Mouse (Mus musculus): ENCODE results near the gene Sox21.

The Sox21 gene

DNA sequence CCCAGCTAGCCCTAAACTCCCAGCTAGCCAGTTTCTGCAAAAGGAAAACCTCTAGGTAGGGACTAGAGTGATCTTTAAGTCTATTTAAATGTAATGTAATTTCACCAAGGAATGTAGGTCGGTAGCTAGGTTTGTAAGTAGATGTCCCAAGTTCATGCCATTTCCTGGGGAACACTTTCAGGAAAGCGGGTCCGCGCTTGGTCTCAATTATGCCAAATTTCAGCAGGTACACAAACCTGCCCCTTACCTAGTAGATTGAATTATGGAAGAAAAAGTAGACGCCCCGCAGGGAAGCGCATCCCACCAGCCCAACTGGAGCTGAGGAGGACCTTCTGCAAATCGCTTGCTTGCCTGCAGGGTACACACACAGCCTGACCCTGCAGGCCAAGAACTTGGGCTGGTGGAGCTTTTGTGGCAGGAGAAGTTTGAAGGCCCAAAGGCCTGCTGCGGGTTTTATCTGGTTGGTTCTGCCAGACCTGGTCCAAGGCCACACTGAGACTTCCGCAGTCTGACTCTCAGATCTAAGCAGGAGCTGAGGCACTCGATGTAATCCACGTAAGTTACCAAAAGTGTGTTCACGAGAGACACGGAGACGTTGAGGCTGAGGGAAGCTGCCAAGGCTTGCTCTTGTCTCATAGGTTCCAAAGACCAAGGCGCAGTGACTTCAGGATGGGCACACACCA is 11.6 kb downstream of the Sox21 start:
- no peak for DNase-seq

DNA sequence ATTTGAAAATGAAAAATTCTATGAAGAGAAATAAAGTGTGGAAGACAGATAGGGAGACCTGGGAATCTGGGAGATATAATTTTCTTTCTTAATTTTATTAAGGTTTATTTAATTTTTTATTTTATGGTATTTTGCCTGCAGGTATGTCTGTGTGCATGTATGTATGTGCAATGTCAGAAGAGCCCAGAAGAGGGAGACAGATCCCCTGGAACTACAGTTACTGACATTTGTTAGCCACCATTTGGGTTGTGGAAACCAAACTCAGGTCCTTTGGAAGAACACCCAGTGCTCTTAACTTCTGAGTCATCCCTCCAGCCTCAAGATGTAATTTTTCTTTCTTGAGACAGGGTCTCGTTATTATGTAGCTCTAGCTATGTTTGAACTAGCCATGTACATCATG is 15.9 kb downstream of the Sox21 start:
- DNase-seq: no peak

GRCm38 (mm10) chr14:118216826-118217225 is 20.0 kb downstream of the Sox21 start:
- no peak for DNase-seq

DNA sequence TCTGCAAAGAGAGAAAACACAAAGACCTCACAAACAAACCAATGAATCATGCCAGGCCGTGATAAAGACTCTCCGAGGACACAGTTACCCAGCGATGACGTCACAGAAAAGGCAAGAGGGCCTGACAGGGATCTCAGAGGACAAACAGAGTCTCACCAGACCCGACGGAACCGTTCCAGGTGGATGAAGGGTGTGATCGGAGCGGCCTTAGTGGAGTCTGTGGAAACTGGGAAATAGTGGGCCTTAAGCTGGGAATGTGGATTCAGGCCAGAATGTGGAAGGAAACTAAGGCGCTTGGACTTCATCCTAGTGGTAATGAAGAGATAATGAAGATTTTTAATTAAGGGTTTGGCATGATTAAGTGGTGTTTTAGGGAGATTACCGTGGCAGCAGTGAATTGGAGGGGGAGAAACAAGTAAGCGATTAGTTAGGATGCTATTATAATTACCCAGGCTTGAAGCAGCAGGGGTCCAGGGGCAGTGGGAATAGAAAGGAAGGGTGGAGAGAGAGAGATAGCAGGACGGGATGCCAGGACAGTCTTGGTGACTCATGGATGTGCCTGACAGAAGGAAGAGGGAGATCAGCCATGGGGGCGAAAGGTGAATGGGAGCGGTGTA is 24.5 kb downstream of the Sox21 start:
- no peak for DNase-seq

DNA sequence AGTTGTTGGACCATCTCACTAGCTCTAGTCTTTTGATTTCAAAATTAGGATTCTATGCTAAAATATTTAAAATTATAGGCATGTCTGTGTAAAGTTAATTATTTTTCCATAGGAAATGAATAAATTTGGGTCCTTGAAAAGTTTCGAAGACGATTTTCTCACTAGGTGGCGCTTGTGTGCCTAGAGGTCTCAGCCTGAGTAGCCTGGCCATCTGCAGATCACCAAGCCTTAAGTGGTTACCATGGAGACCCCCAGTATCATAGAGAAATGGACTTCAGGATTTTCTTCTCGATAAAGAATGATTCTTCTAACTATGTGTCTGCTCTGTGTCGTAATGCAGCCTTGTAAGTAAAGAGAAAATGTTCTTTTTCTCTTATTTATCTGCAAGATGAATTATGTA is 27.2 kb downstream of the Sox21 start:
- peak; percentile 70 to 71 for DNase-seq

DNA sequence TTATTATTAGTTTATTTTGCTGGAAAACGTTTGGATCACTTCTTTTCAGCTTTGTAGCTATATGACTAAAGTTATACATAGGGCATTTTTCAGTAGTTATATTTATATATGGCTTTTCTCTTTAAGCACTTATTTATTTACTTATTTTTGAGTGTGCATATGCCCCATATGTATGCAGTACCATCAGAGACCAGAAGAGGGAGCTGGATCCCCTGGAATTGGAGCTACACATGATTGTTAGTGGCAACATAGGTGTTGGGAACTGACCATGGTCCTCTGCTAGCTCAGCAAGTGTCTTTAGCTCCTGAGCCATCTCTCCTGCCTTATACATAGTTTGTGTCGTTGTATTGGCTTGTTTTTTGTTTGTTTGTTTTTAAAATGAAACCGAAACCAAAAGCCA is 29.5 kb downstream of the Sox21 start:
- DNase-seq: no peak

- DNase-seq: peak in 1 of 2 experiments; percentile 31
Measured at GRCm38 (mm10) chr14:118203031-118203430, 33.8 kb downstream of the Sox21 start.

- DNase-seq: no peak
Measured at GRCm38 (mm10) chr14:118202006-118202405, 34.8 kb downstream of the Sox21 start.

DNA sequence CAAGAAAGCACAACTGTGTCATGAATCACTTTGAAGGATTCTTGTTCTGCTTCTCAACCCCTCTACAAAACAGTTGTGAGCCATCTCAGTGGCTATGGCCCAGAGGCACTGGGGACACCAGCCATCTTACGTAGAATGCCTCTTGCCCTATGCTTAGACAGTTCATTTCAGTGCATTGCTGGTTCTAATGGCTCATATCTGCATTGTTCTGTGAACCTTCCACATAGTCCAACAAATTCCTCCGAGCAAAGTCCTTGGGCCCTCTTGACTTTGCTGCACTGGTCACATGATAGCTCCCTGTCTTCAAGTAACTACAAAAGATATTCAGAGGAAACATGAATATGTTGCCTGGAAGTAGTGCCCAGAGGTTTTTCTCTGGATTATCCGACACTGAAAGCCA is 36.1 kb downstream of the Sox21 start:
- DNase-seq: no peak

DNA sequence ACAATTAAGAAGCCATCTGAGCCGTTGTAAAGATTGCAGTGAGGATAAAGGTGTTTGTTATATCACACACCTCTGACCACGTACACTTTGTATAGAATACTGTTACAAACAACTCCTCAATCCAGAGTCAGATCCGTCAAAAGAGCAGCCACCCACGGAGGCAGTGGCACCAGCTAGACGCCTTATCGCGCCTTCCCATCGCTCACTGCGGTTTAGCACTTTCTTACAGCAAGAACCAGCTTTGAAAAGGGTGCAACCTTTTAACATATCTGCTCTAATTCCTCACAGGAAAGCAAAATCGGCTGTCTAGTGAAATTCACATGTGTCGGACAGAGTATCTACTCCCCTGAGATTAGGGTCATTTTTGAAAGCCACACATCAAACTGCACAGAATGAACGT is 39.8 kb downstream of the Sox21 start:
- DNase-seq: no peak

GRCm38 (mm10) chr14:118194219-118194914 is 42.5 kb downstream of the Sox21 start:
- no peak for DNase-seq

- no peak for DNase-seq
Measured at GRCm38 (mm10) chr14:118193663-118194062, 43.2 kb downstream of the Sox21 start.

GRCm38 (mm10) chr14:118193001-118193628 is 43.7 kb downstream of the Sox21 start:
- DNase-seq: no peak

DNA sequence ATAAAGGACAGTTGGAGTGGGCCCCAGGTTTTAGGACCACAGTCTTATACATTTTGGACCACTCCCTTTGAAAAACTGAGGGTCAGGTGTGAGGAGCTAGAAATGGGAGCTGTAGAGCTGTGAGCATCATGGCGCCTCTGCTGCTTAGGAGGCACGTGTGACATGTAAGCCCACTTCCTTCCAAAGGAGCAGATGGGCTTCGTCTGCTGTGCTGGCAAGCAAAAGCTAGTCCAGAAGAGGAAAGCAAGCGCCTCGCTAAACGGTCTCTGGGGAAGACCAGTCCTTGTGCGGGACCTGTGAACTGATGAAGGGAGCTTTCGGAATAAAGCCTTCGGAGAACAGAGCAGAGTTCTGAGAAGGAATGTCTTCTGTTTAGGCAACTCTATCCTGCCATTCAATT is 45.4 kb downstream of the Sox21 start:
- peak; percentile 50 to 54 for DNase-seq

Data from cerebellum, postnatal 14 days (tissue).